Mouse (Mus musculus) kidney, adult 2 months (tissue): ENCODE measurements around the gene Pdzd2.

Experiments used
- CTCF ChIP-seq: fragments of 200-500 bp; conservative IDR thresholded peaks from 2 replicates; pipeline ENCODE4 v1.5.1; 2011; ENCODE audit warnings: low read depth, mild to moderate bottlenecking, control low read depth, low read length, moderate library complexity, mixed read lengths; ENCODE audit not compliant: insufficient read depth, insufficient read length
- POLR2A ChIP-seq: fragments of 200-500 bp; IDR thresholded peaks from one replicate; pipeline ENCODE4 v1.6.1; 2011; ENCODE audit warnings: low read depth, low read length, control low read depth

- TF ChIP-seq POLR2A = no peak
- TF ChIP-seq CTCF = no peak
Observed at GRCm38 (mm10) chr15:12626166-12626565, 113.6 kb downstream of the Pdzd2 start.
